Mouse (Mus musculus) neural tube, embryonic 15.5 days (tissue): Measurements from ENCODE around the gene Fam213a. TPM values are rescaled to one million over a fixed set of nuclear protein-coding genes. Genes with fewer than 3 reads are reported as not detected.

Experiments
- ATAC-seq: fragments of 200-750 bp; cut with Nextera tagmentation; 2 replicates; pipeline ENCODE4 v1.8.0; 2017; ENCODE audit warnings: mild to moderate bottlenecking, moderate TSS enrichment, moderate library complexity; ENCODE audit not compliant: low FRiP score
- H3K27ac ChIP-seq: fragments of 300-500 bp; sonication (generic); replicated peaks from 2 replicates; pipeline ENCODE4 v1.5.1; 2015; ENCODE audit warnings: mild to moderate bottlenecking, inconsistent platforms
- H3K27me3 ChIP-seq: fragments of 300-500 bp; sonication (generic); replicated peaks from 2 replicates; pipeline ENCODE4 v1.6.1; 2015; ENCODE audit warnings: inconsistent platforms
- H3K36me3 ChIP-seq: fragments of 300-500 bp; sonication (generic); 2 replicates; pipeline ENCODE4 v1.6.1; 2015; ENCODE audit warnings: inconsistent platforms
- H3K4me1 ChIP-seq: fragments of 300-500 bp; sonication (generic); 2 replicates; pipeline ENCODE4 v1.6.1; 2015; ENCODE audit warnings: inconsistent platforms
- H3K4me2 ChIP-seq: fragments of 300-500 bp; sonication (generic); 2 replicates; pipeline ENCODE4 v1.6.1; 2015; ENCODE audit warnings: inconsistent platforms, mild to moderate bottlenecking, moderate library complexity
- H3K4me3 ChIP-seq: fragments of 300-500 bp; sonication (generic); replicated peaks from 2 replicates; pipeline ENCODE4 v1.5.1; 2015; ENCODE audit warnings: mild to moderate bottlenecking, inconsistent platforms
- H3K9ac ChIP-seq: fragments of 300-500 bp; sonication (generic); replicated peaks from 2 replicates; pipeline ENCODE4 v1.6.1; 2015; ENCODE audit warnings: mild to moderate bottlenecking, inconsistent platforms
- H3K9me3 ChIP-seq: fragments of 300-500 bp; sonication (generic); replicated peaks from 2 replicates; pipeline ENCODE4 v1.6.1; 2016; ENCODE audit warnings: inconsistent platforms
- WGBS: fragments of 180-500 bp; shearing (Covaris S2); methylation state at CpG from one replicate; pipeline ENCODE4 v1.1.7; 2015; ENCODE audit warnings: mixed read lengths; 5-methylcytosine and 5-hydroxymethylcytosine counted together
- polyA plus RNA-seq: library from polyadenylated mRNA; unstranded; fragments of >200 nt; fragmentation: Nextera tagmentation; extraction: Ambion mirVana; gene quantifications from 2 replicates; pipeline ENCODE4 v1.2.1, GENCODE M21; 2015

Gene Fam213a
- polyA plus RNA-seq, 1 experiment from 2014 or later = 96.7 TPM

GRCm38 (mm10) chr14:41001576-41001975 lies 12.0 kb downstream of the Fam213a start:
- H3K36me3 ChIP-seq = peaks cover 43% of the 10 kb centered on the region
- H3K27me3 ChIP-seq = no peaks in the 10 kb centered on the region
- no peaks in the 10 kb centered on the region for H3K9me3 ChIP-seq
- H3K4me1 ChIP-seq = peaks cover 13% of the 10 kb centered on the region
- 85% methylated on average over 5 of the region's 5 CpGs for WGBS
- ATAC-seq = no peak
- H3K9ac ChIP-seq = no peak overlapping the region
- H3K4me3 ChIP-seq = no peak overlapping the region
- H3K4me2 ChIP-seq = no peak overlapping the region
- no peak overlapping the region for H3K27ac ChIP-seq

GRCm38 (mm10) chr14:41000801-41001200 lies 12.8 kb downstream of the Fam213a start:
- no peaks in the 10 kb centered on the region for H3K27me3 ChIP-seq
- no peak overlapping the region for H3K4me3 ChIP-seq
- H3K36me3 ChIP-seq = peaks cover 50% of the 10 kb centered on the region
- peaks cover 13% of the 10 kb centered on the region for H3K4me1 ChIP-seq
- H3K27ac ChIP-seq = no peak overlapping the region
- ATAC-seq = no peak
- H3K9ac ChIP-seq = no peak overlapping the region
- WGBS = 86% methylated on average over 4 of the region's 4 CpGs
- H3K4me2 ChIP-seq = no peak overlapping the region
- H3K9me3 ChIP-seq = no peaks in the 10 kb centered on the region

- 90% methylated on average over 7 of the region's 7 CpGs for WGBS
- Histone ChIP-seq H3K36me3 (peaks cover 53% of the 10 kb centered on the region), H3K27me3 (no peaks in the 10 kb centered on the region), H3K9ac (no peak overlapping the region), H3K4me1 (peaks cover 12% of the 10 kb centered on the region), H3K27ac (no peak overlapping the region), H3K9me3 (no peaks in the 10 kb centered on the region), H3K4me2 (no peak overlapping the region), H3K4me3 (no peak overlapping the region)
- ATAC-seq = no peak
These were observed 13.5 kb downstream of the Fam213a start for GRCm38 (mm10) chr14:40999904-41000645.

GRCm38 (mm10) chr14:40996171-40996570 lies 17.4 kb downstream of the Fam213a start:
- ATAC-seq = no peak
- H3K36me3 ChIP-seq = peaks cover 56% of the 10 kb centered on the region
- H3K4me1 ChIP-seq = no peaks in the 10 kb centered on the region
- WGBS = 73% methylated on average over 3 of the region's 3 CpGs
- H3K9me3 ChIP-seq = no peaks in the 10 kb centered on the region
- no peak overlapping the region for H3K4me3 ChIP-seq
- H3K27me3 ChIP-seq = no peaks in the 10 kb centered on the region
- no peak overlapping the region for H3K4me2 ChIP-seq
- H3K9ac ChIP-seq = no peak overlapping the region
- no peak overlapping the region for H3K27ac ChIP-seq

- no peak overlapping the region for H3K9ac ChIP-seq
- no peak for ATAC-seq
- WGBS = 85% methylated on average over 6 of the region's 6 CpGs
- no peaks in the 10 kb centered on the region for H3K27me3 ChIP-seq
- H3K4me1 ChIP-seq = no peaks in the 10 kb centered on the region
- H3K4me3 ChIP-seq = no peak overlapping the region
- no peak overlapping the region for H3K4me2 ChIP-seq
- no peak overlapping the region for H3K27ac ChIP-seq
- peaks cover 33% of the 10 kb centered on the region for H3K36me3 ChIP-seq
- no peaks in the 10 kb centered on the region for H3K9me3 ChIP-seq
These were observed 21.1 kb downstream of the Fam213a start for GRCm38 (mm10) chr14:40992464-40992863.

GRCm38 (mm10) chr14:40988780-40989179 lies 24.8 kb downstream of the Fam213a start:
- peaks cover 5% of the 10 kb centered on the region for H3K36me3 ChIP-seq
- no peak for ATAC-seq
- H3K9ac ChIP-seq = no peak overlapping the region
- H3K4me1 ChIP-seq = no peaks in the 10 kb centered on the region
- H3K27ac ChIP-seq = no peak overlapping the region
- WGBS = 97% methylated on average over 5 of the region's 5 CpGs
- H3K27me3 ChIP-seq = no peaks in the 10 kb centered on the region
- H3K4me3 ChIP-seq = no peak overlapping the region
- H3K4me2 ChIP-seq = no peak overlapping the region
- no peaks in the 10 kb centered on the region for H3K9me3 ChIP-seq

GRCm38 (mm10) chr14:40987184-40987583 lies 26.4 kb downstream of the Fam213a start:
- Histone ChIP-seq H3K27ac (no peak overlapping the region), H3K27me3 (no peaks in the 10 kb centered on the region), H3K4me1 (no peaks in the 10 kb centered on the region), H3K36me3 (no peaks in the 10 kb centered on the region), H3K4me3 (no peak overlapping the region), H3K4me2 (no peak overlapping the region), H3K9me3 (no peaks in the 10 kb centered on the region), H3K9ac (no peak overlapping the region)
- WGBS = 80% methylated on average over 2 of the region's 2 CpGs
- no peak for ATAC-seq

GRCm38 (mm10) chr14:40985635-40986034 lies 28.0 kb downstream of the Fam213a start:
- ATAC-seq = no peak
- H3K36me3 ChIP-seq = no peaks in the 10 kb centered on the region
- H3K4me3 ChIP-seq = no peak overlapping the region
- no peak overlapping the region for H3K27ac ChIP-seq
- H3K4me2 ChIP-seq = no peak overlapping the region
- no peaks in the 10 kb centered on the region for H3K9me3 ChIP-seq
- H3K9ac ChIP-seq = no peak overlapping the region
- 88% methylated on average over 4 of the region's 4 CpGs for WGBS
- H3K27me3 ChIP-seq = no peaks in the 10 kb centered on the region
- H3K4me1 ChIP-seq = no peaks in the 10 kb centered on the region

GRCm38 (mm10) chr14:40979723-40980122 lies 33.9 kb downstream of the Fam213a start:
- Histone ChIP-seq H3K4me2 (no peak overlapping the region), H3K36me3 (no peaks in the 10 kb centered on the region), H3K27me3 (no peaks in the 10 kb centered on the region), H3K27ac (no peak overlapping the region), H3K4me3 (no peak overlapping the region), H3K9ac (no peak overlapping the region), H3K4me1 (no peaks in the 10 kb centered on the region), H3K9me3 (no peaks in the 10 kb centered on the region)
- ATAC-seq = no peak
- WGBS = 62% methylated on average over 1 of the region's 1 CpGs

- Histone ChIP-seq H3K9me3 (no peaks in the 10 kb centered on the region), H3K27ac (no peak overlapping the region), H3K4me2 (no peak overlapping the region), H3K9ac (no peak overlapping the region), H3K4me1 (no peaks in the 10 kb centered on the region), H3K27me3 (no peaks in the 10 kb centered on the region), H3K4me3 (no peak overlapping the region), H3K36me3 (no peaks in the 10 kb centered on the region)
- ATAC-seq = 0 out of 2 replicates have a peak, but pooled peaks have one; percentile 62
- 57% methylated on average over 4 of the region's 4 CpGs for WGBS
These were observed 34.6 kb downstream of the Fam213a start for GRCm38 (mm10) chr14:40979002-40979401.

- Histone ChIP-seq H3K4me2 (no peak overlapping the region), H3K4me3 (no peak overlapping the region), H3K27ac (no peak overlapping the region), H3K36me3 (no peaks in the 10 kb centered on the region), H3K27me3 (no peaks in the 10 kb centered on the region), H3K9me3 (no peaks in the 10 kb centered on the region), H3K4me1 (no peaks in the 10 kb centered on the region), H3K9ac (no peak overlapping the region)
- 75% methylated on average over 6 of the region's 6 CpGs for WGBS
- ATAC-seq = peak; percentile 52
These were observed 38.4 kb downstream of the Fam213a start for GRCm38 (mm10) chr14:40975127-40975721.

- Histone ChIP-seq H3K4me2 (peak overlapping the region; percentile 88), H3K27me3 (no peaks in the 10 kb centered on the region), H3K27ac (peak overlapping the region; percentile 89; the same call in 1 of the 2 replicates), H3K36me3 (no peaks in the 10 kb centered on the region), H3K4me1 (peaks cover 27% of the 10 kb centered on the region), H3K4me3 (0 out of 2 replicates have a peak overlapping the region, but pooled peaks have one; percentile 73), H3K9ac (0 out of 2 replicates have a peak overlapping the region, but pooled peaks have one; percentile 67), H3K9me3 (no peaks in the 10 kb centered on the region)
- WGBS = 82% methylated on average over 2 of the region's 2 CpGs
- no peak for ATAC-seq
These were observed 45.5 kb downstream of the Fam213a start for GRCm38 (mm10) chr14:40968051-40968450.
